Mouse (Mus musculus) left cerebral cortex, postnatal 14 days (tissue): ENCODE results near the gene Trip12. TPM values are rescaled to one million over a fixed set of nuclear protein-coding genes. Genes with fewer than 3 reads are reported as not detected.
A peak's percentile ranks its signal among the peaks of the same experiment; 100 is the strongest.

ENCODE experiments used
- DNase-seq, 2 experiments: peaks; one replicate each; pipeline ENCODE4 v3.0.0; 2021 to 2022; ENCODE audit warnings: low spot score in 2 of 2, mixed read lengths in 1 of 2
- intact Hi-C: fragments of 180-260 bp; cut with DNase I; formaldehyde crosslinking; loops from one replicate; pipeline ENCODE4 v1.15.1; 2025
- microRNA-seq, 2 experiments: library from miRNA; unstranded; fragments of <30 nt; microRNA quantifications; one replicate each; pipeline ENCODE4 v1.2.0; 2022
- total RNA-seq, 2 experiments: library from RNA; stranded (reverse); gene quantifications; 2 replicates each; pipeline ENCODE4 v1.2.3; 2021

Gene Trip12
- total RNA-seq, 2 experiments from 2014 or later: 167 to 195 TPM

GRCm38 (mm10) chr1:84695517-84696411 is 144.6 kb downstream of the Trip12 start, which contains the start of gene Dner:
Gene Dner, minus strand, starts transcription at chr1:84696221.
- intact Hi-C loops: loop anchor here (5.0 to 10.0 kb wide), 6 partner anchors 73 to 968 kb away; no protein-coding TSS in a partner anchor
- DNase-seq: peak; percentile 58 to 76

DNA sequence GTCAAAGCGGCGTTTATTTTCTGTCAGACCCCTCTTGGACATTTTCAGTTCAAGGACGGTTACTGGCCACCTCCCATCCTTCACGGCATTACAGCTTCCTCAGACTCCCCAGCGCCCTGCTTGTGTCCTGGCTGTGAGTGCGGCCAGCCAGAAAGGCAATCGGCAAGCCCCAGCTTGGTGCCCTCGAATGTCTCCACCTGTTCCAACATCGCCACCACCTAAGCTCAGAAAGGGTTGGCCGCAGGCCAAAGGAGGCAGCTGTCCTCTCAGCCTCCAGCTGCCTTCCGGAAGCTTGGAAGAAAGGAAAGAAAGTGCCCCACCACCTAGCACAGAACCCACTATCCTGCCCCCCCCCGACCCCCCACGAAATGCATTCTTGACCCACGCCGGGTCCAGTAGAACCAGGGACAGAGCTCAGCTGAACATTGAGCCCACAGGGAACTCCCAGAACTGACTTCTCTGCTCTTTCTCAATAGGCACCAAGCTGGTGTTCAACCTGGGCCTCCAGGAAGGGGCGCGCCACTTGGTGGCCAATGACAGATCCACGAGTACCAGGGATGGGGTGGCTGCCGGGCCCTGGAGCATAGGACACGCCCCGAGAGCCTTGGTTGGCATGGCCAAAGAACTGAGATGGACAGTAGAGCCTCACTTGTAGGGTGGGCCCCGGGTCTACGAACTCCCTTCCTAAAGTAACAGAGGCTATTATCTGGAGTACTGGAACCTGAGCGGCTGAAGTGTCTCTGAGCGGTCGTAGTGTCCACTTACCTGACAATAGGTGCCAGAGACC is 145.4 kb downstream of the Trip12 start:
- intact Hi-C loops: loop anchor here (5.0 to 10.0 kb wide), 6 partner anchors 73 to 968 kb away; no protein-coding TSS in a partner anchor
- DNase-seq: peak; percentile 55 to 57

- no peak for DNase-seq
- intact Hi-C loops: no loop called here
Measured at GRCm38 (mm10) chr1:84677910-84678309, 162.4 kb downstream of the Trip12 start.

Small RNA genes lying within 50 kb of the gene (microRNA-seq; reads per million reads assigned to microRNA genes)
- gene Mir5126: 2.7 to 2.9 reads per million in 2 experiments

Other genes with a start within 250 kb of the Trip12 start
- 100 to 1,000 TPM; 203 to 215 TPM for gene Dner, start 144.3 kb downstream of the Trip12 start, total RNA-seq
- gene Fbxo36, start 675 bp downstream of the Trip12 start, total RNA-seq: 1 to 10 TPM; 1.4 to 2.0 TPM
- 10 to 100 TPM; 26.0 to 29.7 TPM for gene Slc16a14, start 94.6 kb upstream of the Trip12 start, total RNA-seq